Mouse (Mus musculus) megakaryocyte, embryonic 14.5 days (primary cell): ENCODE data around the gene Fmo5.

Experiments
- FLI1 ChIP-seq: IDR thresholded peaks from 2 replicates; pipeline ENCODE4 v1.6.1; 2012; ENCODE audit warnings: low read length, inconsistent platforms, mixed read lengths
- GATA1 ChIP-seq: IDR thresholded peaks from 3 replicates; pipeline ENCODE4 v1.6.1; 2012; ENCODE audit warnings: mixed read lengths, low read length, inconsistent platforms, borderline replicate concordance

- TF ChIP-seq FLI1 (no peak), GATA1 (no peak)
Observed at GRCm38 (mm10) chr3:97594140-97594539, 34.5 kb upstream of the Fmo5 start.
